Mouse (Mus musculus): ENCODE measurements around the gene Olfr91.

- TF ChIP-seq CTCF (IDR thresholded peaks at IDR 0.05; ENCODE audit: borderline replicate concordance, extremely low read depth, insufficient read depth, insufficient read length) (no peak), POLR2A (IDR thresholded peaks at IDR 0.05; ENCODE audit: borderline replicate concordance, extremely low read depth, insufficient read depth, insufficient read length, poor library complexity, severe bottlenecking) (no peak)
Measured at GRCm38 (mm10) chr17:37072730-37073276, 25.3 kb downstream of the Olfr91 start.

Measured in brain, embryonic 14.5 days (tissue).